Mouse (Mus musculus) embryonic facial prominence, embryonic 14.5 days (tissue): ENCODE measurements at regions not wholly inside any gene's neighbourhood (a gene's known extent, or its start where the extent isn't known, plus 50 kb on each side); places are given as distances from the start of the nearest gene placed in this dataset.
"Not testable (repeated sequence)": the region's sequence is repeated elsewhere in the genome, so short reads cannot be mapped to it uniquely, and the experiment has no call there.

Experiments used
- ATAC-seq: fragments of 200-750 bp; cut with Nextera tagmentation; 2 replicates; pipeline ENCODE4 v1.8.0; 2017; ENCODE audit warnings: low read depth, moderate number of reproducible peaks, moderate TSS enrichment
- DNase-seq: peaks from one replicate; pipeline ENCODE4 v3.0.0-alpha.2; 2015; ENCODE audit warnings: low spot score
- H3K27ac ChIP-seq: fragments of 300-500 bp; sonication (generic); replicated peaks from 2 replicates; pipeline ENCODE4 v1.5.1; 2014; ENCODE audit warnings: low read depth, mild to moderate bottlenecking, low read length, moderate library complexity
- H3K27me3 ChIP-seq: fragments of 300-500 bp; sonication (generic); replicated peaks from 2 replicates; pipeline ENCODE4 v1.6.1; 2014; ENCODE audit warnings: low read length; ENCODE audit not compliant: control insufficient read depth, insufficient read depth
- H3K36me3 ChIP-seq: fragments of 300-500 bp; sonication (generic); 2 replicates; pipeline ENCODE4 v1.6.1; 2014; ENCODE audit warnings: low read length, mixed read lengths; ENCODE audit not compliant: control insufficient read depth, insufficient read depth
- H3K4me1 ChIP-seq: fragments of 300-500 bp; sonication (generic); 2 replicates; pipeline ENCODE4 v1.6.1; 2014; ENCODE audit warnings: antibody characterized with exemption, low read length; ENCODE audit not compliant: control insufficient read depth, insufficient read depth
- H3K4me2 ChIP-seq: fragments of 300-500 bp; sonication (generic); 2 replicates; pipeline ENCODE4 v1.6.1; 2014; ENCODE audit warnings: low read depth, mild to moderate bottlenecking, low read length, moderate library complexity, mixed read lengths
- H3K4me3 ChIP-seq: fragments of 300-500 bp; sonication (generic); 2 replicates; pipeline ENCODE4 v1.5.1; 2014; ENCODE audit warnings: low read depth, mild to moderate bottlenecking, low read length
- H3K9ac ChIP-seq: fragments of 300-500 bp; sonication (generic); 2 replicates; pipeline ENCODE4 v1.6.1; 2014; ENCODE audit warnings: low read depth, mild to moderate bottlenecking, low read length, moderate library complexity, mixed read lengths
- H3K9me3 ChIP-seq: fragments of 300-500 bp; sonication (generic); 2 replicates; pipeline ENCODE4 v1.6.1; 2016; ENCODE audit warnings: low read length; ENCODE audit not compliant: control insufficient read depth
- WGBS: fragments of 180-500 bp; shearing (Covaris S2); extraction: QIAGEN DNeasy Blood & Tissue Kit; methylation state at CpG from one replicate; pipeline ENCODE4 v1.1.7; 2014; 5-methylcytosine and 5-hydroxymethylcytosine counted together

DNA sequence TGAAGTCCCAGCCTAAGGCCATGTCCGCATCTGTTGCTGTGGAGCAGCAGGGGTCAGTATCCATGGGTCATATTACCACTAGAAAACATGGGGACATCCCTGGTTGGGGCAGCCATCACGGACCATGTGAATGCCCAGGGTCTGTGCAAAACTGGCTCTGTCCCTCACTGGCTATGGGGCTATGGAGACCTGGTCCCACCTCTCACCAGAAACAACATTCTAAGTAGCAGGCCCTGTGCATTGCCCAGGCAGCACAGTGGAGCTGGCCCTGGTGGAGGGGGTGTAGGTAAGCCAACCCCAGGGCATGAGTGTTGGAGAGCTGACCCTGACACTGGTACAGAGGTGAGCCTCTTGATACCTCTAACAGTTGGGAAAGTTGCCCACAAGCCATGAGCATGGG, 213.7 kb downstream of the Macc1 start:
- H3K36me3 ChIP-seq: no peaks in the 10 kb centered on the region
- H3K4me3 ChIP-seq: no peak overlapping the region
- H3K4me2 ChIP-seq: no peak overlapping the region
- H3K9me3 ChIP-seq: no peaks in the 10 kb centered on the region
- no peaks in the 10 kb centered on the region for H3K4me1 ChIP-seq
- no peak overlapping the region for H3K9ac ChIP-seq
- DNase-seq (no peak), ATAC-seq (no peak)
- 76% methylated on average over 2 of the region's 2 CpGs for WGBS
- no peak overlapping the region for H3K27ac ChIP-seq
- H3K27me3 ChIP-seq: no peaks in the 10 kb centered on the region

DNA sequence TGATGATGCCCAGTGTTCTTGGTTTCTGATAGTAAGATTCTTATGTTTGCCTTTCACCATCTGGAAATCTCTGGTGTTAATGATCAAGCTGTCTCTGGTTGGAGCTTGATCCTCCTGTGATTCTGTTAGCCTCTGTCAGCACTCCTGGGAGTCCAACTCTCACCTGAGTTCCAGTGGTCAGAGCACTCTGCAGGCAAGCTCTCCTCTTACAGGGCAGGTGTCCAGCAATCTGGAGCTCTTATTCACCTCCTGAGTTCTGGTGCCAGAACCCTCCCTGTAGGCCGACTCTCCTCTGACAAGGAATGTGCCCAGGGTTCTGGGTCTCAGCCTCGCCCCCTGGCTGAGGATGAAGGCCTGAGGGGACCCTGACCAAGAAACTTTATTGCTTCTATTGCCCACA, 234.3 kb downstream of the Macc1 start:
- H3K27me3 ChIP-seq, H3K4me2 ChIP-seq, H3K27ac ChIP-seq, H3K9ac ChIP-seq, H3K4me1 ChIP-seq, H3K36me3 ChIP-seq, H3K9me3 ChIP-seq, DNase-seq, ATAC-seq, H3K4me3 ChIP-seq: not testable (repeated sequence)
- 72% methylated on average over 2 of the region's 2 CpGs for WGBS

DNA sequence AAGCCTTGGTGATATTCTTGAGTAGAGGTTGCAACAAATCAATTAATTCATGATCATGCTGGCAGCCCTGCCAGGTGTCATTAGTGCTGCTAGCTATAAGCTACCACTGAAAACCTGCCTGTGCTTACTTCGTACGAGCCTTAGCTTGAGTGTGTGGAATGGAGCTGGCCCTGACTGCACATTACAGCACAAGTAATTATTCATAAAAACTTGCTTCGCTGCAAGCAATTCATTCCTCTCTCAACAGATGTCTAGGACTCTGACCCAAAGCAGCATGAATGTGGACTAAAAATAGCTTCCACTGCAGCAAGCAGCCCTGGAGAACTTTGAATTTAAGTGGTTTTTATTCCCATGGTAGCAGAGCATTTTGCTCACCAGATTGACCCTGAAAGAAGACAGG, 262.6 kb downstream of the Macc1 start:
- peaks cover under 1% of the 10 kb centered on the region; the same call in 1 of the 2 replicates for H3K9me3 ChIP-seq
- H3K36me3 ChIP-seq: no peaks in the 10 kb centered on the region
- no peak overlapping the region for H3K27ac ChIP-seq
- DNase-seq: peak; percentile 74
- no peak overlapping the region for H3K4me2 ChIP-seq
- no peak overlapping the region for H3K9ac ChIP-seq
- ATAC-seq: peak; percentile 78
- 20% methylated on average over 3 of the region's 3 CpGs for WGBS
- no peak overlapping the region for H3K4me3 ChIP-seq
- H3K27me3 ChIP-seq: no peaks in the 10 kb centered on the region
- H3K4me1 ChIP-seq: no peaks in the 10 kb centered on the region

DNA sequence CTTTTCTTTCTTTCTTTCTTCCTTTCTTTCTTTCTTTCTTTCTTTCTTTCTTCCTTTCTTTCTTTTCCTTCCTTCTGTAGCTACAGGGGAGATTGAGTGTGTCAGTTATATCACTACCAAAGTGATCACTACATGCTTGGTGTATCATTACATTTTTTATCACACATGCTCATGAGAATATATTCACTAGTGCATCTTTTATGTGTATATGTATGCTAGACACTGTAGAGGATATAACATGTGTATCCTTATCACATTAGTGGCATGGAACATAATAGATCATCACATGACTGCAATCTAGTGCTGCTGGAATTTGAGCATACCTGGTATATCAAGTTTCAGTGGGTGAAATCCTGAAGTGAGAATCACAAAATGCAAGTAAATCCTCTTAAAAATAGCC, 263.2 kb downstream of the Macc1 start:
- no peak overlapping the region for H3K4me3 ChIP-seq
- H3K4me1 ChIP-seq: no peaks in the 10 kb centered on the region
- H3K27ac ChIP-seq: no peak overlapping the region
- no peaks in the 10 kb centered on the region for H3K36me3 ChIP-seq
- DNase-seq: no peak
- no peak overlapping the region for H3K4me2 ChIP-seq
- no peak for ATAC-seq
- no peak overlapping the region for H3K9ac ChIP-seq
- H3K9me3 ChIP-seq: no peaks in the 10 kb centered on the region
- no peaks in the 10 kb centered on the region for H3K27me3 ChIP-seq

DNA sequence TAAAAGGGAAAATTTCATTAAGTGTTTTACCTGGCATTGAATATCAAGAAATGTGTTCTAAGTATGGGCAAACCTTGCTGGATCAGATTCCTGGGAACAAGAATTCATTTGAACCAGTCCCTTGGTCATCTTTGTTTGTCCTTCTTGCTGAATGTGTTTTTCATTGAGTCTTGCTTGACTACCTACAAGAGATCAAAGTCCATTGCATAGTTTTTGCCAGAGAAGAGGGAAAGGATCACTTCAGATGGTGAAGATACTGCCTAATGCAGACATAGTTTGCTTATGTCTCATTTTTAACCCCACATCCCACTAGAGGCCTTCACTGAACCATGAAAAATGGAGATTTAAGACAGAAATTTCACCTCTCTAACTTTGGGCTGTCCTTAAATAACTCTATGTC, 287.3 kb downstream of the Macc1 start:
- H3K4me3 ChIP-seq: no peak overlapping the region
- no peaks in the 10 kb centered on the region for H3K27me3 ChIP-seq
- no peak for DNase-seq
- H3K36me3 ChIP-seq: no peaks in the 10 kb centered on the region
- no peak overlapping the region for H3K27ac ChIP-seq
- H3K9me3 ChIP-seq: no peaks in the 10 kb centered on the region
- no peak overlapping the region for H3K4me2 ChIP-seq
- ATAC-seq: no peak
- H3K4me1 ChIP-seq: no peaks in the 10 kb centered on the region
- H3K9ac ChIP-seq: no peak overlapping the region

DNA sequence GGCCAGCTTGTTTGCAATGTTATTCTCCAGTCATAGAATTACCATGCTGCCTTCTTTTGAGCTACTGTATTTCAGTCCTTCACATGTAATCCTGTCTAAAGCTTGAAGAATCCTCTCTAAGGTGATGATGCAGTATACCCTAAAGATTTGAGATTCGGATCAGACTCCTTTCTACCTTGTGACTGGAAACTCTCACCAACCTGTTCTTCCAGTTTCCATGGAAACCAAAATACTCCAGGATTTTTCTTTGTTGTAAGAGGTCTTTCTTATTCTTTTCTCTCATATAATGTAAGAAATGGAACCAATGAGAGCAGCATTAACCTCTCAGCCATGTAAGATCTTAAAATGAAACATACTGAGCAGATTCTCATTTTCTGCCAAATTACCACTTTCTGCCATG, 310.2 kb downstream of the Macc1 start:
- 64% methylated on average over 1 of the region's 1 CpGs for WGBS
- no peak overlapping the region for H3K9ac ChIP-seq
- H3K4me3 ChIP-seq: no peak overlapping the region
- DNase-seq (no peak), ATAC-seq (no peak)
- H3K9me3 ChIP-seq: no peaks in the 10 kb centered on the region
- H3K4me1 ChIP-seq: no peaks in the 10 kb centered on the region
- no peak overlapping the region for H3K27ac ChIP-seq
- H3K4me2 ChIP-seq: no peak overlapping the region
- H3K27me3 ChIP-seq: no peaks in the 10 kb centered on the region
- no peaks in the 10 kb centered on the region for H3K36me3 ChIP-seq

DNA sequence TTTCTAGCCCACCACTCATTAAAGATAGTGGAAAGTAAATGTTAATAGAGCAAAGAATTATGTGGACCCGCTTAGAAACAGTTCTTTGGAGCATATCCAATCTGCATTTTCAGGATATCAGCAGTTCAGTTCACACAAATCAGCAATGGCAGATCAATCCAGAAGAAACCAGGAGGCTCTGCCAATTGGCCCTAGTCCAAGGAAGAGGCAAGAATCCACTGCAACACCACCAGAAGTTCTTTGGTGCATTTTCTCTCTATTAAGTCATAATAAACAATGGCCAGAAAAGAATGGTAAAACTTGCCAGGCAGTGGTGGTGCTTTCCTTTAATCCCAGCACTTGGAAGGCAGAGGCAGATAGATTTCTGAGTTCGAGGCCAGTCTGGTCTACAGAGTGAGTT, 290.3 kb upstream of the Tmem196 start:
- Histone ChIP-seq H3K9ac (no peak overlapping the region), H3K4me3 (no peak overlapping the region), H3K4me2 (no peak overlapping the region), H3K27me3 (no peaks in the 10 kb centered on the region), H3K36me3 (no peaks in the 10 kb centered on the region), H3K9me3 (no peaks in the 10 kb centered on the region), H3K4me1 (no peaks in the 10 kb centered on the region), H3K27ac (no peak overlapping the region)
- DNase-seq: peak; percentile 45
- WGBS: 60% methylated on average over 2 of the region's 2 CpGs
- ATAC-seq: no peak
